Mouse (Mus musculus) spleen, postnatal 14 days (tissue): ENCODE results near the gene Gm37419.

Source experiments
- DNase-seq, 2 experiments: peaks; one replicate each; pipeline ENCODE4 v3.0.0; 2021 to 2022; ENCODE audit warnings: low spot score in 2 of 2

Gm37419 gene

GRCm38 (mm10) chr16:23997228-23997627, 8.9 kb downstream of the Gm37419 start:
- no peak for DNase-seq

GRCm38 (mm10) chr16:23997912-23998311, 9.6 kb downstream of the Gm37419 start:
- DNase-seq: no peak

DNA sequence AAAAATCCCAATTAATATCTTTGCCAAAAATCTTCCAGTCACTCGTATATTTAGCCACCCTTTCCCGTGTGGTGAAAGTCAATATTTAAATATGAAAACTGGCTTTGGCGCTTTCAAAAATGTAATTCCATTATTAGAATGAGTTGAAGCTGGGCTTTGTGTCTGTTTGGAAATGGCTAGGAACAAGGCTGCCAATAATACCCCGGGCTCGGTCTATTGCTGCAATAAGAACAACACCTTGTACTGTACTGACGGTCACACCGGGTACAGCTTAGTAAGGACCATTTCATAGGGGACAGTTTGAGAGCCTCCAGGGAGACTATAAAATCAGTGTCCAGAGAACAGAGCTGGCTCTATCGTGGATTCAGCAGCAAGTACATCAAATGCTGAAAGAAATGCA, 17.6 kb downstream of the Gm37419 start:
- DNase-seq: no peak

DNA sequence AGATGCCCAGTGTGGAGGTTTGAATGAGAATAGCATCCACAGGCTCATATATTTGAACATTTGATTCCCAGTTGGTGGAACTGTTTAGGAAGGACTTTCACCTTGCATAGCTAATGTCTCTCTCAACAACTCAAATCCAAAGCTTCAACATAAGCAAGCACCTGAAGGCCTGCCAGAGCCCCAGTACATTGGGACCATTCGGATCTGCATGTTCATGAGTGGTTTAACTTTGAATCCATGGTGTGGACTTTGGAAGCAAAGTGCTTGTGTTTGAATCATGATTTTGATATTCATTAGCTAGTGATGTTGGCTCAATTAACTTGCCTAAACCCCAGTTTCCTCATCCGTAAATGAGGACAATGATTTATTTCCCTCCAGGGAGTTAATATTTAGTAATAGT, 21.6 kb downstream of the Gm37419 start:
- no peak for DNase-seq

DNA sequence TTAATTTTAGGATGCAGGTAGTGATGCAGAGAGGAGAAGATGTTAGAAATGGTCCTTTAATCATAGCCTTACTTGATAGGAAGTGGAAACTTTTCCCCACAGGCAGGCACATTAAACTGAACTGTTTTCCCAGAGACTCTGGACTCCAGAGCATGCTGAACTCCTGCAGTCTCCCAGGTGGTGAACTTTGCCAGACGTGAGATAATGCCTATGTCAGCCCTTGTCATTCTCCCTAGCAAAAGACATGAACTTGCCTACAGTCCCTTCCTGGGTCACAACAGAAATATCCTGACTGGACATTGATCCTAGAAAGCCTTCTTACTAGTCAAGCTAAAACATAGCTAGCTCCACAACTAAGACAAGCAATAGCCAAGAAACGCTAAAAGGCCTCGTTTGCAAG, 23.0 kb downstream of the Gm37419 start:
- no peak for DNase-seq

GRCm38 (mm10) chr16:24012066-24012465, 23.8 kb downstream of the Gm37419 start:
- no peak for DNase-seq

GRCm38 (mm10) chr16:24014378-24014777, 26.1 kb downstream of the Gm37419 start:
- DNase-seq: no peak

- DNase-seq: no peak
Observed at GRCm38 (mm10) chr16:24016273-24016672, 28.0 kb downstream of the Gm37419 start.

DNA sequence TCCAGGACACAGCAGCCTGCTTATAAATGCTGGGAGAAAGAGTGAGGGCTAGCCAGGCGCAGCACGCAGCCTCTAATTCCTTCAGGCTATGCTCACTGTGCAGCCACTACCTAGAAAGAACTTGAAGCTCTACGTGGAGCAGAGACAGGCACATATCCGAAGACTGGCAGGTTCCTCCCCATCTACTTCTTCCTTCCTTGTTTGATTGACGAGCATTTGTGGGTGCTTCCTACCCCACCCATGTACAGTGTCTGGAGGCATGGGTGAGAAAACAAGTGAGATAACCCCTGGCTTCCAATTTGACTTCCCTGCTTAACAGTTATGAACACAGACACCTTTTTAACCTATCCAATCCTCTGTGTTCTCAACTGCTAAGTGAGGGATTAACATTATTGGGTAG, 28.5 kb downstream of the Gm37419 start:
- no peak for DNase-seq

- no peak for DNase-seq
Observed at GRCm38 (mm10) chr16:24021722-24022121, 33.4 kb downstream of the Gm37419 start.

- no peak for DNase-seq
Observed at GRCm38 (mm10) chr16:24022605-24023004, 34.3 kb downstream of the Gm37419 start.

DNA sequence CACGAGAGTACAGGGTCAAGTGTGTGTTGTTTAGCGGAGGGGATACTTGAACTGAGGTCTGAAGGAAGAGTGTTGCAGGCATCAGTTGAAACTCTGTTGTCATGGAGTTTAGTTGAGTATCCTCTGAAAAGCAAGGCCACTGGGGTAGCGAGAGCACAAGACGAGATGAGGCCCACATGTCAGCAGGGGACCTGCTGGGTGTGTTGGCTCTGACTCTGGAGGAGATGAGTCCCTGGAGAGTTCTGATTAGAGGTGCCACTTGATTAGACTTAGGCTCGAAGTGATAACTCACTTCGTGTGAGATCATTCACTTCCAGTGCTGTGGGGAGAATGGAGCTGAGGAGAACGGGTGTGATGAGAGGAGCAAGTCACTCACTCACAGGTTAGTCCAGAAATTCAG, 37.2 kb downstream of the Gm37419 start:
- no peak for DNase-seq

- no peak for DNase-seq
Observed at GRCm38 (mm10) chr16:24029965-24030672, 41.8 kb downstream of the Gm37419 start.

- DNase-seq: no peak
Observed at GRCm38 (mm10) chr16:24033259-24033658, 45.0 kb downstream of the Gm37419 start.

DNA sequence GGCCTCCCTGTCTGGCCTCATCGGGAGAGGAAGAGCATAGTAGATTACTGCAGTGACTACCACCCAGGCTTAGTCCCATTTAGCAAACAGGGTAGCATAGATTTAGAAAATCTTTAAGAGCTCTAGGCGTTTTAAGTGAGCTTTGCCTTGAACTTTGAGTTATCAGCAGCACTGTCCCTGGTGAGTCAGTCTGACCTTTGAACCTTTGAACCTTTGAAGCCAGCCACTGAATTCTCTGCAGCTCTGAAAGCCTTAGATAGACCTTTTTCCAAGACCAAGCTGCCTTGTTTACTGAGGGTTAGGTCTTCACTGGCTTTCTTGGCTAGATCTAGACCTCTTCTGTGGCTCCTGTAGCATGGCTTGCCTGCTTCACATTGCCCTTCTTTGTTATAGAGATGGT, 46.2 kb downstream of the Gm37419 start:
- DNase-seq: no peak

DNA sequence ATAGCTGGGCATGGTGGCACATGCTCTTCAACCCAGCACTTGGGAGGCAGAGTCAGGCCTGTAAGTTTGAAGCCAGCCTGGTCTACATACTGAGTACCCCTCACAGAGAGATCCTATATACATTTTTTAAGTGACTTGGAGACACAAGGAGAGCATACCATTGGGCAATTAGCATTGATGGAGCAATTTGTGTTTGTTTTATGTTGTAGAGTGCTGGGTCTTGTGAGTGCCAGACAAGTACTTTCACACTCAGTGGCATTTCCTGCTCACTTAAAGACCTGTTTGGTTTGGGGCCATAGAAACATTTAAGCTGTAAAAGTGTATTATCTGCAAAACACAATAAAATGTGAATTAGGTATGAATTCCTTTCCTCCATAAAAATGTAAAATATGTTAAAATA, 47.5 kb downstream of the Gm37419 start:
- DNase-seq: no peak

DNA sequence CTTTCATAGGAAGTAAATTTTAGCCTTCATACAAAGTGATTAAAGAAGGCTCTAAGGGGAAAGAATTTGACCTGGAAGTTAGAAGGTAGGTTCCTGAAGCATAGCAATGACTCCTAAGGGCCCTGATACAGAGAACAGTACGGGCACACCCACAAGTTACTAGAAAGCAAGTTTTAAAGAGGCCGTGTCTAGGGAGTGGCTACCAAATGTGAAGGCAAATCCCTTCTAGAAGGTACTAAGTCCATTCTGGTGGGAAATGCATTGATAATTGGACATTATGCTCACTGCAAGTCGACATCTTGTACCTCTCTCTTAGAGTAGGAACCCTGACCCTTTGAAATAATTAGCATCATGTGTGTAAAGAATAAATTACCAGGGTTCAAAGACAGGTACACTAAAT, 48.1 kb downstream of the Gm37419 start:
- DNase-seq: no peak
